In the genomic region with DNA sequence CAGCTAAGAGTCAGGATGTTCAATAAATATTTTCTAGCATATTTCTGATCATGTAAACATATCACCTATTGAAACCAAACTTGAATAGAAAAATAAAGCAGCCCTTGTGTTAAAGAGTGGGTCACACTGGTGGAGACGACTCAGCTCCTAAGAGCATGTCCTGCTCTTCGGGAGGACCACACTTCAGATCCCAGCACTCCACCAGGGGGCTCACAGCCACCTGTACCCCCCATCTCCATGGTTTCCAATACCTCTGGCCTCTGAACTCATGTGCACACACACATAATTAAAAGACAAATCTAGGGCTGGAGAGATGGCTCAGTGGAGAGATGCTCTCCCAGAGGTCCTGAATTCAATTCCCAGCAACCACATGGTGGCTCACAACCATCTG, we compare ENCODE assay signal across 1 mouse cellular context.
TF ChIP-seq lines count a peak whose summit lies in the region.

No protein-coding gene starts in this region.

TF ChIP-seq in MEL, 35 proteins besides CTCF, POLR2A, EP300 and RAD21 (continued from another document):
- no peak for TF ChIP-seq MXI1 (IDR thresholded peaks at IDR 0.05; ENCODE audit: low read depth, low read length)
- no peak for TF ChIP-seq UBTF (IDR thresholded peaks at IDR 0.05; ENCODE audit: borderline replicate concordance, insufficient read depth, low read depth, low read length)
- no peak for TF ChIP-seq MAX (IDR thresholded peaks at IDR 0.05; ENCODE audit: low read length)
- no peak for TF ChIP-seq USF2 (IDR thresholded peaks at IDR 0.05; ENCODE audit: borderline replicate concordance in 1 of 2, insufficient read depth in 1 of 2, low read depth in 1 of 2, low read length in 2 of 2)
- no peak for TF ChIP-seq POLR2AphosphoS2 (IDR thresholded peaks at IDR 0.05; ENCODE audit: low read length)
- no peak for TF ChIP-seq CHD1 (IDR thresholded peaks at IDR 0.05; ENCODE audit: low read depth, low read length)
